Mouse (Mus musculus) heart, adult 9 months (tissue): ENCODE results near the gene Bcl2.

Source experiments
- DNase-seq, 2 experiments: peaks; one replicate each; pipeline ENCODE4 v3.0.0; 2022; ENCODE audit warnings: low spot score in 2 of 2

Gene Bcl2

DNA sequence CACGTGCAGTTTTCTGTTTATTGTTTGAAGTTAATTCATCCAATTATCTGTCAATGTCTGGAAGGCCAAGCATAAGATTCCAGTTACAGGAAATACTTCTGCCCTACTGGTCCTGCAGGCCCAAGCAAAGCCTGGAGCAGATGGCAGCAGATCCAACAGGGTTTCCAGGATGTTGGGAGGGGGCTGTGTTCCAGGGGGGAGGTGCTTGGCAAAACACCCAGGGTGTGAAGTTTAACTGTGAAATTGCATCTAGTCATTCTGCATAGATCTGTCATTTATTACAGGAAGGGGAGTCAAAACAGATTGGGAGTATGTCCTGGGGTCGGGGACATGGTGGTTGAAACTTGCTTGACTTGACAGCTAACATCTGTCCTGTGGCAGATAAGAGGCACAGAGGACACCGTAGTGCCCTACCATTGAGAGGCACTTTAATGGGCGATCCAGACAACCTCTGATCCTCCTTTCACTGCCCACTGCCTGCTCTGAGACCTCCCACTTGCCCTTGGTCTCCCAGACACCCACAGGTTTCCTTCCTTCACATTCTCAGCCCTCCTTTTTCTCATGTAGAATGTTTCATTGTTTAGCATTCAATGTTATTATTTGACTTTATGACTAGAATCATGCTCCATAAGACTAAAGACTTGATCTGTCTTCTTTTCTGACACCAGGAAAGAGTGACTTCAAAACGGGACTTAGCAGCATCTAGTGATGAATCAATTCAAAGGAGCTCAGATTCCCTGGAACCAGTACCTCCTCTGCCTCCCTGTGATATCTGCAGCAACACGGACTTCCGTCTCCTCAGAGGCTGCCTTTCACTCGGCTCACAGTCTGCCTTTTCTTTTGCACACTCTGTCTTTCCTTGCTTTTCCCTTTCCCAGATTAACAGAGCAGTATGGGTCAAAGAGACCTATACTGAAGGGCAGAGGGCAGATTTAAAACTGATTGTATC is 47.7 kb downstream of the Bcl2 start:
- DNase-seq, result no peak

DNA sequence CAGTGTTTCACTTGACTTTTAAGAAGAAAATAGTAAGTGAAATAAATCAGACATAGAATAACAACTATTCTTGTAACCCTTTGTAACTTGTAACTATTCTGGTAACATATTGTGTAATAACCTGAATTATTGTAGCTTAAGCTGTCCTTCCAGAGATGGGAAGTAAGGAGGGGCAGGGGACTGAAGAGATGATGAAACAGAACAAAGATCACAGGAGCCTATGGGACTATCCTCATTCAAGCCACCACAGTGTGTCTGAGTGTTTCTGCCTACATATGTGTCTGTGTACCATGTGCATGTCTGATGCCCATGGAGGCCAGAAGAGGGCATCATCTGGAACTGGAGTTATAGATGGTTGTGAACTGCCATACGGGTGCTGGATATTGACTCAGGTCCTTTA is 49.1 kb downstream of the Bcl2 start:
- no peak for DNase-seq

DNA sequence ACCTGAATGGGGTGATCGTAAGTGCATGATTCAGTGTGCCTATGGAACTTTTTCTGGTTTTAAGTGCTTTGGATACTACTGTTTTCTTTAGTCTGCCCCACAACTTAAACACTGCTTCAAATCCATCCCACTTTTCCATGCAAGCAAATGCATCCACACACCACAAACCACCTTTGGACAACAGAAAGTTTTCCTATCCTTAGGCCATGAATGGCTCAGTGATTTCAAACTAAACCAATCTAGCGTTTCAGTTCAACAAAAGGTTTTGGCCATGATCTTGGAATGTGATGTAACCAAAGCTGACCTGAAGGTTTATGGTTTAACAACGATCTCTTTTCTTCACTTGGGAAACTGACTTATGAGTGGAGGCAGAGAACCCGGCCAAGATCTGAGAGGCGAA is 51.6 kb downstream of the Bcl2 start:
- no peak for DNase-seq

DNA sequence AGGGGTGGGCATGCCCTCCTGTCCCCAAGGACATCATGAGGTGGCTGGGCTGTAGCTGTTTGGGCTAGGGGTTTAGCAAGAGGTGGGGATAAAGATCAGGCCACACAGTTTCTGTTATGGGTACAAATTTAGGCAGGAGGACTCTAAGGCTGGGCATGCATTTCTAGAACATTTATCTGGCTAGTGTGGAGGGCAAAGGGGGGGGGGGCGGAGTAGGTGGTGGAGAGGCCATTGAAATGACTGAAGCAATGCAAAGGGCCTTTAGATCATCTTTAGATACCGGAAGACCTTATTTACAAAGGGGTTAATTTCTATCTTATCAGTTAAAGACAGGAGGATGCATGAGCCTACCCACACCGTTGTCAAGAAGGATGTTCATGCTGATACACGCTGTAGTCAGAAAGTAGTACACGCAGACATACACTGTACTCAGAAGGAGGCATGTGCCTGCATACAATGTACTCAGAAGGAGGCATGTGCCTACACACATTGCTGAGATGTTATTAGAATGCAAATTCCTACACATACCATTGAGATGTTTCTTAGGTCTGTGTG is 55.7 kb downstream of the Bcl2 start:
- no peak for DNase-seq

DNA sequence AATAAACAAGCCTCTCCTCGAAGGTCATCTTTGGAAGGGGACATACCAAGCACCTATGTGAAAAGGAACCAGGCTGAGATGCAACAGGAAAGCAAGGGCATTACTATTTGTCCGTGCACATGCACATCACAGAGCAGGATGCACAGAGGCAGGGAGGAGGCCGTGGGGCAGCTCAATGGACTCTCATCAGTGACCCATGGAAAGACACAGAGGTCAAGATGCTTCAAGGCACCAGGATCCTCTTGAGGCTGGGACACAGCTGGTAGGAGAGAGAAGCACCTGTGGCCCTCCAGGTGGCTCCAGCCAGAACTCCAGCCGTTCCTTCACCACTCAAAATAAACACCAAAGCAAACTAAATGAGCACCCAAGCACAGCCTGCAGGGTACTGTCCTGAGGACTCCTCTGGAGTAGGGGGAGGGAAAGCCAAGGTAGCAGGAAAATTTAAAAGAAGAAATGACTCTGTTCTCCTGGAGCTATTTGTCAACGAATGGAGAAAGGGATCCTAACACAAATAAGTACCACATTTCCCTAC is 57.8 kb downstream of the Bcl2 start:
- DNase-seq, result no peak

DNA sequence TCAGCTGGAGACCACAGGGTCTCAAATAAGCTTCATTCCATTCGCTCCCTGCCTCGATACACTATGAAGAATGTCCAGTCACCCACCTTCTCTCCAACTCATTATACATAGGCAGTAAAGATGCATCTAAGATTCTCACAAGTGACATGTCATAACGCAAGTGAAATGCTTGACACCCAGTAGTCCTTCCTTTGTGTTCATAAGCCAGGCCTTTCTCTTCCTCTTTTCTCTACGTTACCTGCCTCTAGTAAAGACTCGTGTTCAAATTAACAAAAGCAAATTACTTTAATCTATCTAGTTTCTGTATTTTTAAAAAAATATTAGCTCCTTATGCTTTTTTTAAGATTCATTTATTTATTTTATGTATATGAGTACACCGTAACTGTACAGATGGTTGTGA is 59.8 kb downstream of the Bcl2 start:
- no peak for DNase-seq

DNA sequence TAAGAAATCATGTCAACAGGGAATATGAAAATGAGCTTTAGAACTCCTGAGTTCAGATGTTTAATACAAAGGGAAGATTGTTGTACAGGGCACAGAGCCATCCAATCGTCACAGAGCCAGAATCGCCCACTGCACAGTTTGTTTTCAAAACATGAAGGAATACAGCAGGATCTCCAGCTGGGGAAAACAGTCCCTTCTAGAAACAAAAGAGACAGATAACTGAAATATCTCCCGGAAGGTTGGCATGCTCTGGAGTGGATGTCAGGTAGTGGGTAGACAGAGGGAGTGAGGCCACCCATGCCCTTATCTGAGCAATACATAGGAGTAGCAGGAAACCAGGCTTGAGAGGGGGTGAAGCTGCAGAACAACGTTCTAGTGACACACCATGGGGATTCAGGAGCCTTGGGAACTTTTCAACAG is 60.6 kb downstream of the Bcl2 start:
- peak; percentile 29 to 49 for DNase-seq

DNA sequence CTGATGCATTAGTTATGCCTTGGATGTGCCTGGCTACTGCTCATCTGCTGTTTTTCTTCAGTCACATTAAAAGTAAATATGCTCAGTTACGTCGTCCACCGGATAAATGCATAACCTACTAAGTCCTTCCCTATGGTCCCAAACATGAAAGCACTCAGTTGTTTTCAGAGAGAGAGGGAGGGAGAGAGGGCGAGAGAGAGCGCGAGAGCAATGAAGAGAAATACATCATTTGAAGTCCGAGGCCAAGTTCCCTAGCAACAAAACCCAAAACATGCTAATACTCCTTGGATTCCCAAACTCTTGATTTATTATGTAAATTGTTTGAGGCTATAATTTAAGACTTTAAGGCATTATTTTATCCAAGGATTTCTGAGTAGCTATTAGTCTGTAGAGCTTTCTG is 62.9 kb downstream of the Bcl2 start:
- DNase-seq, result no peak

DNA sequence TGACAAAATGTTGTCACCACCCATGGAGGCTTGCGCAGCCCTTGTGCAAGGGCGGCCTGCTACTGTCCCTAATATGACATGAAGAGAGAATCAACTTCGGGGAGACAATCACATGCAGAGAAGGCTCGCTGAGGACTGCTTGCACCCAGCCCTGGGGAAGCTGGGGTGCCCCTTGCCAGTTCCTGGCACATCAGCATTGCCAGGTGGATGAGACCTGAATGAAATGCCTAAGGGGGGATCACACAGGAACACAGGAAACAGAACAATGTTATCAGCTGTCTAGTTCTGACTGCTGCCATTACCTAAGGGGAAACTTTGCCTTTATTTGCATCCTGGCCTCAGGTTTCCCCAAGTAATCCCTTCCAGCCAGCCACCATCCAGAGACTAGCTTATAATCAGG is 63.6 kb downstream of the Bcl2 start:
- DNase-seq, result no peak

DNA sequence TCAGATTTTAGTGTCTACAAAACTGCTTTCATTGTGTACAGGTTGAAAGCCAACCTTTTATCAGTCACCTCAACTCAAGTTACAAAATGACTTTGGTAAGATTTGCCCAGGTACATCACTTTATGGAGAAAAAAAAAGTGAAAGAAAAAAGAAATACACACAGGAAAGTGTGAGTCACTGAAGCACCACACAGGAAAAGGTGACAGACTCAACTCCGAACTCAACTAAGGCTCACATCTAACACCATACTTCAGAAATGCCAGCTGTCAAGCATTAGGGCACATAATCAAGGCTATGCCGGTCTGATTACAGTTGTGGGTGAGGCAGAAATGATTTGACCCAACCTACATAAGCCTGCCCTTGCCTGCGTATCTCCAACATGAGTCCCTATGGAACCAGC is 66.7 kb downstream of the Bcl2 start:
- DNase-seq, result no peak

DNA sequence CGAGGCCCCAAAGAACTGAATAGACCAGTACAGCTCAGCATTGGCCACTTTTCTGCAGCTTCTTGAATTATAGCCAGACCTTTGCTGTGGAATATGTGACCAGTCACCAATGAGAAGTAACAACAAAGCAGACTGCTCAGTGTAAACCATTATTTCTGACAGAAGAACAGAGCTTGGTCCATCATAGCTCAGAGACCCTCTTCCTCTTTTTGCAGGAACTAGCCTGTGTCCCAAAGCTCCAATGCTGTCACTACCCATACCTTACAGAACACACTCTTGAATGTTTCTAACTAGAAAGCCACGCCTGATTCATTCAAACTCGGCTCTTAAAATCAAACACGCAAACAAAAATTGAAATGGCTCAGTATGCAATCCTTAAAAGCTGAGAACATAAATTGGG is 69.5 kb downstream of the Bcl2 start:
- no peak for DNase-seq

DNA sequence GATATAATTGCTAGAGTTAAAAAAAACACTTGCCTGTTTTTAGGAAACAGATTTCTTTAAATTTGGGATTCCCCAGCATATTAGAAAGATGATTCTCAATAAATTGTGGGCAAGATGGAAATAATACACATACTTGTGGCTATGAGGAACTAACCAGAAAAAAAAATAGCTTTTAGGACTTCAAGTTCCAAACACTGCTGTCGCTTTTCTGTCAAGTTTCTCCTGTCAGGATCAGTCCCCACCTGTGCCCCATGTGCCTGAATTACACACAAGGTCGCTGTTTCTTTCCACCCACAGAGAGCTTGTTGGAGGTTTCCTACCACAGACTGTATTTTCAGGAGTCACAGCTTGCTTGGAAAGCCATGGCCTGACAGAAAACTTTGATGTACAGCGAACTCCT is 70.5 kb downstream of the Bcl2 start:
- no peak for DNase-seq

DNA sequence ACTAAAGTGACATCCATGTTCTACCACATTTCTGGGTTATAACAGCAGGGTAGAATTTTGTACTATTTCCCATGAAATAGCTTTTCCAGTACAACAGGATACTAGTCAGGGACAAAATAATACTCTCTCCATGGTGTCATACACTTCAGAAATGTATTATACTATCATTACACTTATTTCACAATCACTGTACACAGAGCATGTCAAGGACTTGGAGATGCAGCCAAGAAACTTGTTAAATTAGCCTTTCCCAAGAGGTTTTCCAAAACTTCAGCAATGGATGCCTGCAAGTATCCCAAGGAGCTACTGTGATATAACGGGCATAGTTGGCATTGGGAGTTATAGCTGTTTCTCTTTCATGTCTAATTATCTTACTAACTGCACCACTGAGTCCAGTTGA is 73.5 kb downstream of the Bcl2 start:
- DNase-seq, result no peak

DNA sequence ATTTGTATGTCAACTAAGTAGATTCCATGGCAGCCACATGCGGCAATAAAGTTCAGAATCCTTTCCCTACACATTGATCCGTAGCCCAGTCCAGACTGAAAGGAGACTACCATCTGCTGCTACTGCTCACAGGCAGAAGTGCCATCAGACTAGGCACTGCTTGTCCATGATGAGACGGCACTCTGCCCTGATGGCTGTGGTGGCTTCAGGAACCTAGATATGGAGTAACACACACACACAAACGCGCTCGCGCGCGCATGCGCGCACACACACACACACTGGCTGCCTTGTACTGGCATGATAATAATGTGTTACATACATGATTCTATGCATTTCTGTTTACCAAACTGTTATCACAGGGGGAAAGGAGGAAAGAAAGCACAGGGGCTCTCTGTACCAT is 76.4 kb downstream of the Bcl2 start:
- DNase-seq, result no peak

DNA sequence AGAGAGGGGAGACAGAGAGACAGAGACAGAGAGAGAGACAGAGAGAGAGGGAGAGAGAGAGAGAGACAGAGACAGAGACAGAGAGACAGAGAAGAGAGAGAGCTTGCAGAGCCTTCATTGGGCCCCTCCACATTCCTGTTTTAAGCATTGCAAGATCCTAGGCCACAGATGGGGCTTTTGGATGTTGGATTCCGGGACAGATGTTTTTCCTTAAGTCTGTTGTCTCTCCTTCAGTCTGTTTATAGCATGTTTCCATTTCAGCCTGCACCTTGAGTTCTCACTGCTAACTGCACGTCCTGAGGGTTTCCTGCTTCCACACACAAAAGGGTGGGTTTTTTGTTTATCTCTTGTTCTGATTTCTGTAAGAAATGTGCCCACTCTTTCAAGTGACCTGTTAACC is 77.4 kb downstream of the Bcl2 start:
- DNase-seq, result no peak

DNA sequence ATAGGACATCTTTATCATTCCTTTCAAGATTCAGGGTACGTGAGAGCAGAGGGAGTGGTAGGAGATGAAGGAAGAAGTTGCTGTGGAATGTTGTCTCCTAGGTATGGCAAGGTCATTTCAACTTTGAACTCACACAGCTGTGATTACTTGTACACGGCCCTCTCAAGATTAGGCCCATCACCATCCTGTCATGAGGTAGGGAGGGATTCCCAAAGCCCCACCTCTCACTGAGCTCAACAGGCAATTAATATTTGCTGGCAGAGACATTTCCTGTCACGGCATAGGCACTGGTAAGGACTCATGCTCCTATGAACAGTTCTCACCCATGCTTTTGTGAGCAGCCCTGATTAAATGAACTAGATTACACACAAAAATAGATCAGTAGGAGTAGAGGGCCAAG is 80.9 kb downstream of the Bcl2 start:
- peak in 1 of 2 experiments; percentile 22 for DNase-seq

DNA sequence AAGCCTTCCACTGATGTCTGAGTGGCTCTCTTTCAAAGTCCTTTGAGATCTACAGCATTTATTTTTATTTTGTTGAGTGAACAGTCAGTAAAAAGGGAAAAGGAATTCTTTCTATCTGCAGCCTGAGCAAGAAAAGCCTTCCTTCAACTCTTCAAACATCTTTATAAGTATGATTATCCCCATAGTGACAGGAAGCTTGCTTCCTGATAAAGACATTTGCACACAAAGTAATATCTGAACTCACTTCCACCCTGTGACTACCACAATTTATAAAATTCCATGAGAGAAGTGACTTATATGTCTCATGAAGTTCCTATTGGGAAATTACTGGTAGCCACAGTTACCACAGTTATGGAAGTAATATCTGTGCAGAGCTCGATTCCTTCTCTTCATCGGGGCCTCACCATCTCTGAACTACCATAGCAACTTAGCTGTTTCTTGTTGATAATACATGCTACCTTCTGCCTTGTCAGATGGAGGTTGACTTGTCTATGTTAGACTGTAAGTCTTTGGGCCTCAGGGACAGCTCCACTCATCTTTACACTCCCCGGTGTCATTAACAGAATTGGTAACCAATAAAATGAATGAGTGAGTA is 82.1 kb downstream of the Bcl2 start:
- DNase-seq, result no peak

DNA sequence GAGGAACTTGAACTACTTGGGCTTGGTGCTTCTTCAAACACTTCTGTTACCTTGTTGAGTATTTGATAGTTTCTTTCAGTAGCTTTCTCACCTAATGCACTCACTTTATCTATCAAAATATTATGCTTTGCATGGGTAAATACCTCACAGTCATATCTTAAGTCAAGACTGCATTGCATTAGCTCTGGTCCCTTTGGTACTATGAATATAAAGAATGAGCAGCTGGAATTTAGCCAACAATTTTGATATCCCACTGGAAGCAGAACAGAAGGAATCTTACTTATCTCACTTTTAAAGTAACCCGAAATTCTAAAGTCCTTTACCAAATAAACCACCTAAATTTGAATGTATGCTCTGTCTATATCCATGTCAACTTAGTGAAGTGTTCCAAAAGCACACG is 83.1 kb downstream of the Bcl2 start:
- DNase-seq, result no peak

DNA sequence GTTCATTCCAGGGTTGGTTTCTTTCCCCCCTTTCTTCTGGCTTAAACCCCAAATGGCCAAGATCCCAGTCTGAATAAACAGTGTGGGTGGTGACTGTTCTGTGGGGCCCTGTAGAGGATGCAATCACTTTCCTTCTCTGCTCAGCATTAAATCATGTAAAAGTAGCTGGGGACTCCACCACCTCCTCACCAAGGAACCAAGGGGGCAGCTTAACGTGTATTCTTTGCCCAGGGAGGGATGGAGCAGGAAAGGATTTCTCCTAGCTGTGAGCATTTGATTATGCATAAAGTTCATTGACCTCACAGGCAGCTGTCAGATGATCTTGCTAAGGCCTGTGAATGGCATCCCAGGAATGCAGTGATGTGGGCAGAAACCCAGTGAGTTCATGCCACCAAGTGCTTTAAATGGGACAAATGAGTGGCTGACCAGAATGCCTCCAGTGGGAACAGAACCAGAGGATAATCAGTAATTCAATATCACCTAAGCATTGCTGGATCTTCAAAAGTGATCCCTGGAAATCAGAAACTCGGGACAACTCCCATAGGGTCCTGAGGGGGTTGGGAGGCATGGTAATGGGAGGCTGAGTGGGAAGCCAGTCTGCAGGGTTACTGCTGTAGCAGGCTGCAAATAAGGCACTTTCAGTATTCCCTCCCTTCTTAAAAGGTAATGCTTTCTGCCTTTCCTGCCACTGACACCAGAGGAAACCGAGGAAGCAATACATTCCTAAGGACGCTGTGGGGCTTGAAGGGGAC is 84.0 kb downstream of the Bcl2 start:
- peak; percentile 61 to 72 for DNase-seq

DNA sequence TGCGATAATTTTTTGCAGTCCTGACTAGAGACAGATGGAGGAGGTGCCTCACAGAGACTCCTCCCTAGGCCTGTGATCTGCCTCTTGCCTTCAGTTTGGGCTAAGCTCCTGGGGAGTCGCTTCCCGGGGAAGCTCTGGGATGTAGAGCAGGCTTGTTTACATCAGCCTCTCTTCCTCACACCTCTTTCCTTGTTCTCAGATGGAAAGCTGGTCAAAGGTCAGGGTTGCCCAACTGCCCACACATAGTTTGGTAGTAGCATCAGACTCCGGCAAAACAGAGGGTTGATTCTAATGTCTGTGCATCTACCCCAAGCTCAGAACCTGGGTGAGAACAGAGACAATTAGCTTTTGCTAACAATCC is 84.6 kb downstream of the Bcl2 start:
- peak; percentile 30 to 43 for DNase-seq

DNA sequence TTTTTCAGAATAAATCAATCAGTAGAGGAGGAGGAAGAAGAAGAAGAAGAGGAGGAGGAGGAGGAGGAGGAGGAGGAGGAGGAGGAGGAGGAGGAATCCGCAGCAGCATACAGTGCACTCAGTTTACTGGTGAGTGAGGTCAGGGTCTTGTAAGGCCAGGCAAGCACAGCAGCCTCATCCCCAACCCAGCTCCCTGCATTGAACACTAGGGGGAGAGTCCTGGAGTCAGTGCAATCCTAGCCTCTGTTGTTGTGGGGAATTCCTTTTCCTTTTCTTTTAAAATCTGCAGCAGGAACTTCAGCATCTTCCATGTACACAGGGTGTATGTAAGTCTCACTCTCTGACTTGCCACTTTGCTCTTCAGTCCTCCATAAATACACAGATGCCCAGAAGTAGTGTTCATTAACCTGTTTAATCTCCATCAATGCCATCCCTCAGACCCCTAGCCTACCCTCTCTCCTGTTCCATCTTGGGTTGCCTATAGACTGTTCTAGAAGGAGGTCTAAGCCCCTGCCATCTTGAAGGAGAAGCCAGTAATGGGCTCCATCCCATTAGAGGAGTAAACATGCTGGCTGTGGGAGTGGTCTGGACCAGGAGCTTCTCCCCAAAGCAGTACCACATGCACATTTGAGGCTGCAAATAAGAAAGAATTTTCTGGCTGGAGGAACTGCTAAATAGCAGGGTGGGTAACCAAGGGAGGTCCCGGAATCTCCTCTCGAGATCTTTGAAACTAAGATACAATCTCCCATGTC is 85.2 kb downstream of the Bcl2 start:
- DNase-seq, result peak in 1 of 2 experiments; percentile 29
